Mouse (Mus musculus) activated CD4-positive, CD25-positive, alpha-beta regulatory T cell, adult 4 months (primary cell): ENCODE measurements at regions not wholly inside any gene's neighbourhood (a gene's known extent, or its start where the extent isn't known, plus 50 kb on each side); places are given as distances from the start of the nearest gene placed in this dataset.

Experiments used
- ATAC-seq: one replicate; pipeline ENCODE4 v1.8.0; 2017

DNA sequence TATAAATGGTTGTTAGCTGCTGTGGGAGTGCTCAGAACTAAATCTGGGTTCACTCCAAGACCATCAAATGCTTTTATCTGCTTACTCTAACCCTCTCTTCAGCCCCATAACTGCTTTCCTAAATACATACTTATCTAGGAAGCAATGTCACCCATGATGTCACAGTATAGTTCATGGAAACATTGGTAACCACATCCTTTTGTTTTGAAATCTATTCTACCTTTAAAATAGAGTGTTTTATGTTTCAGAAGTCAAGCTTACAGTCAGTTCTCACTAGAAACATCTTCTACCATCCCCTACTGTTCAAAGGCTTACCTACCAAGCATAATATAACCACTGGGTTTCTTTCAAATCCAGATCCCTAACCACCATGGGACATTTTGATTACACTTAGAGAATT lies 436.4 kb upstream of the Intu start:
- peak; percentile 49 for ATAC-seq

- ATAC-seq: no peak
Observed at GRCm38 (mm10) chr3:40102698-40103097, 428.4 kb upstream of the Intu start.

GRCm38 (mm10) chr3:40114811-40115210 lies 416.3 kb upstream of the Intu start:
- ATAC-seq: no peak

DNA sequence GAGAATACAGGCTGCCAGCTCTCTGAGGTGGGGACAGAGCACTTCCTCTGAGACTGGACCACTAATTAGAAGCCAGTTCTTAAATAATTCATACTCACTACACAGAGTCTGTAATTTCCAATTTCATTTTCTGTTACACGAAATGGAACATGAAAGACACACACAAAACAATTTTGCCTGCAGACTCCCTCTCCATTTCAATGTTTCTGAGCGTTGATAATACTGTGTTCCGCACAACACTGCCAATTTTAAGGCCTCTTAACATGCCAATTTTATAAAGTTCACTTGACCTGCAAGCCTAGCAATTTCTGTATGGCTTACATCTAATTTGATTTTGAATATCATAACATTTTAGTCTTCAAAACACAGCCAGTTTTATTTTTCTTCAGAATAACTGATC lies 412.5 kb upstream of the Intu start:
- no peak for ATAC-seq

- no peak for ATAC-seq
Observed at GRCm38 (mm10) chr3:40119462-40119861, 411.6 kb upstream of the Intu start.

- no peak for ATAC-seq
Observed at GRCm38 (mm10) chr3:40120298-40120875, 410.7 kb upstream of the Intu start.

DNA sequence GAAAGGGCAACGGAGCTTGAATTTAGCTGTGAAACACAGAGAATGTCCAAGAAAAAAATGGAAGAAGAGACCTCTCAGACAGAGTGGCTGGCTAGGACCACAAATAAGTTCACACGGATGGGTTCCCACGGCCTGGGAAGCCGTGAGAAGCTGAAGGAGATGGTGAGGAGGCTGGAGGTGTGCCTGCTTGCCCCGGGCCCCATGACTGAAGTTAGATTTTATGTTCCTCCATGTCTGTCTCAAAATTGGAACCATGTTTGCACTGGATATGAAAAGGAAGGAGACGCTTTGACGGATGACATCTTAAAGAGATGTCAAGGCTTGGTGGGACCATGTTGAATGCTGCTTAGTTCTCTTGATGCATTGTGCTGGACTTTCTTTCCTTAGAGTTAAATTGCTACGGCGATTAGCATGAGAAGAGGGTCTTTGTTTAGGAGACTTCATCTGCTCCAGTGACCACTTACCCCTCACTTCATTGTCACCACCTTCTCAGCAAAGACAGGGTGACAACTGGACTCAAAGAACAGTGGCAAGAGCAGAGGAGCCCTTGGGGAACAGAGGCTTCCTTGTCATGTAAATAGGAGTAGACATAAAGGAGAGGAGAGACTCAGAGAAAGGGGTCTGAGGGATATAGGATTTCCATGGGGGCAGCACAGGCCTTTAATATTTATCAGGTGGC lies 407.4 kb upstream of the Intu start:
- no peak for ATAC-seq

GRCm38 (mm10) chr3:40126903-40127302 lies 404.2 kb upstream of the Intu start:
- ATAC-seq: no peak

DNA sequence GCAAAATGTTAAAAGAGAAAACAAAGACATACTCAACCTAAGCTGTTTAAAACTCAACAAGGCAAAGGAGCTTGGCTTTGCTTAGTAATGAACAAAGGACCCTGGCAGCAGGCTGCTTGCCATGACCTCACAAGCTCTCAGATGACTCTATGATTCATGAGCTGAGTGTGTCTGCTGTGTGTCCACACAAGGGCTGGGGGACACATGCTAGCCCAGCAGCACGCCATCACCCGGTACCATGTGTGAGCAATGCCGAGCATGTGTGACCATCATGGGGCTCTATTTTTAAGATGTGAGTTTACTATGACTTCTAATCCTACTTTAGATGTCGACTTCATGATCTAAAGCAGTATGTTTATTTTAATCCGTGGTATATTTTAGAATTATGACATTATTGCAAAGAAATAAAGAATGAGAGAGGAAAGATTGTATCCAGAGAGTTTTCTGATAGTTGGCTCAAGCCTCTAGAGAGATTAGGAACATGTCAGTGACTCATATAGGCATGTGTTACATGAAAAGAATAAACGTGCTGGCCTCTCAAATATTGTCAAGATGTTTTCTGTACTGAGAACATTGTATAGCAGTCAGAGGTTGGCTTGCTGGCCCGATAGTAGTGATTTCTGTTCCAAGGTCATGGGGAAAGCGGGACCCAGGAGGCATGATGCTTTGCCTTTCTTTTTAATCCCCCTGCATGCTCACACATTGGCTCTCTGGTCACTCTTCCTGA lies 400.1 kb upstream of the Intu start:
- ATAC-seq: no peak

DNA sequence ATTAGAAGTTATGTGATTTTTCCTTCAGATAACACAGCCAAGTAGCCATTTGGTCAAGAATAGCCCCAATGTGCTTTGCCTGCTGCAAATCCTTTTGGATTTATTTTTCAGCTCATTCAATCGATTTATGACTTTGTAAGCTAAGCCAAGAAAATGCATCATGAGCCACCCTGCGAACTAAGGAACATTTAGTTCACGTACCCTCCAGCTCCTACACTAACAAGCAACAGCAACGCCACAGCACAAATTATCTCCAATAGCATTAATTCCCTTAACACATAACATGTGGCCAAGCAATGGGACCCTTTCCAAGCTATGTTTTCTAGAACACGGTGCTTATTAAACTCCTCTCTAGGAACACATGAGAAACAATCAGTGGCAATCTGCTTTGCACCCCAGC lies 392.4 kb upstream of the Intu start:
- ATAC-seq: no peak

GRCm38 (mm10) chr3:40142229-40142628 lies 388.9 kb upstream of the Intu start:
- no peak for ATAC-seq

DNA sequence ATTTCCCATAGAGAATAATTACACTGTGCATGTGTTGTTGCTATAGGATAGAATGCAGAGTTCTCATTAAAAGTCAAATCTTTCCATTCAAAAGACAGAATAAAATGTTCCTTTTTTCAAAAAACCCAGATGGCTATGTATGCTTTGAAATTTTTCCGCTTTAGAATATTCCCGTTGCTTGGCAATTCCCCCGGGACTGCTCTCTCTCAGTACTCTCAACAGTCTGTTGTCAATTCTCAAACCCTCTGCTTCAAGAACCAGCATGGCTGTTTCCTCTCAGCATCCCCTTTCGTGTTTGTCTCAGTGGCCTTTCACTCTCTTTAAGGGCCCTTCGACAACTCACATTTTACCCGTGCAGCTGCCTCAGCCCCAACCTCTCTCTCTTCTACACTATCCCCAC lies 372.5 kb upstream of the Intu start:
- ATAC-seq: no peak

DNA sequence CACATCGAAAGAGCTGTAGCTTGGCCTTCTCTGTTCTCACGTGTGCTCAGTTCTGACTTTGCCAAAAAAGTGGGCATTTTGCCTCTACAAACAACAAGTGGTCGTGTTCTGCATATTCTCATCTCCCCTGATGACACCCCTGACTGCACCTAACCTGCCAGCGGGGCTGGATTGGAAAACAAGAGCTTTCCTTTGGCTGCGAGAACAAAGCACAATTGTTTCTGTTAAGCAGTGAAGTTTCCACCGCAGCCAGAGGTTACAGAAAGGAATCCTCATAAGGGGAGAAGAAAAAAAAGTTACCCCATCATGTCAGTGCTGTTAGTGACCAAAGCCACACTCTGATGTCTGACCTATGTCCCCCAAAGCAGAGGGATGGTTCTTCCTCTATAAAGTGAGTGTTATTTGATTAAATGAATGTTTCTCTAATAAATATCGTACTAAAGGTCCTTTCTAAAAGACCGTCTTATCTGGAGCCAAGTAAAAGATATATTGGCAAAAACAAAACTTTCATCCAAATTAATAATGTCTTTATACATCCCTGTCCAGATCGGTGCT lies 371.4 kb upstream of the Intu start:
- ATAC-seq: no peak

DNA sequence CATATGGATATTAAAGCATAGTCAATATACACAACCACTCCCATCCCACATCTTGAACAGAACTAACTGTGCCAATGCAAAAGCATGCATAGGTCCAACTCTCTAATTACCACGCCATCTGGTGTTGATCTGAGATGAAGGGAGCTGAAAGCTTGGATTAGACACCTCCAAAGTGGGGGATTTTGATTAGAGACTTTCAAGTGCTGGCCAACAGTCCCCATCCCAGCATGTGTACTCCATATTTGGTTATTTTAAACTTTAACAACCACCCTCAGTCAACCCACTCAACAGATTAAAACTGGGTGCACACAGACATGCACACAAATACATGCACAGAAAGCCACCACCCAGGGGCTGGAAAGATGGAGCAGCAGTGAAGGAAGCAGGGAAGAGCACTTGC lies 366.9 kb upstream of the Intu start:
- no peak for ATAC-seq

DNA sequence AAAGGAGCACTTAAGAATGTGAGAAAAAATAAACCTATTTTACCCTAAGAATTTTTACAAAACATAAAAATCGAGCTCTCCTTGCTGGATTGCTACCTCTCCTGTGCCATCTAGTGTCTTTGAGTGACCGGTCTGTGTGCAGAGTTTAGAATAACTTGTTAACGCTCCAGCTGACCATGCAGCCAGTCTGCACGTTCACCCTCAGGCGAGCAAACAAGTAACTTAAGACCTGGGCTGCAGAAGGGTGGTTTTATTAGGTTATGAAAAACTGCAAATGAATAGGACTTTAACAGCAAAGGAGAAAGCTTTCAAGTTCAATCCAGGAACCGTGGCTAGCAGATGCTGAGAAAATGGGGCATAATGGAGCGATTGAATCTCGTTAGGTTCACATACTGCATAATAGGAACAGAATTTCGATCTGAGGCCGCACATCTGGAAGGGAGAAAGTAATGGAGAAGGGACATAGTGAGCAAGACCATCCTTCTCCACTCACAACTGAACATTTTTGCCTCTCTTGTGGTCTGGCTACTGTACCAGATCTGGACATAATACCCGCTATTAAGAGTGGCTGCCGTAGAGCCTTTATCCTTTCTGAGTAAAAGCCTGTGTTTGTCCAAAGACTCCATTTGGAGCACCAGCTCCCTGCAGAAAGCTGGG lies 363.0 kb upstream of the Intu start:
- ATAC-seq: no peak

DNA sequence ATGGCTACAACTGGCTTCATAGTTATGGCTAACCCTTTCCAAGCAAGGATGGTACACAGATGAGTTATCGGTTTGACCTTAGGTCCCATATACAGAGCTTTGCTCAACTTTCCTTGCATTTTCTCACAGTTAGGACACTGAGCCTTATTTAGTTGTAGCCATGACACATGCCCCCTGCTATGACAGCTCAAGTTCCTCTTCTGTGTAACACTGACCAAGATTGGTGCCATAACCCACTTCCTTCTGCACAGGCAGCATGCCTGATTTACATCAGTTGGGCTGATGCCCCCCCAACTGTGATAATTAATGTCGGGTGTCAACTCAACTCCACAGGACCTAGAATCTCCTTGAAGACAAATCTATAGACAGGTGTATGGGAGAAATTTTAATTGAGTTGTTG lies 361.5 kb upstream of the Intu start:
- no peak for ATAC-seq

DNA sequence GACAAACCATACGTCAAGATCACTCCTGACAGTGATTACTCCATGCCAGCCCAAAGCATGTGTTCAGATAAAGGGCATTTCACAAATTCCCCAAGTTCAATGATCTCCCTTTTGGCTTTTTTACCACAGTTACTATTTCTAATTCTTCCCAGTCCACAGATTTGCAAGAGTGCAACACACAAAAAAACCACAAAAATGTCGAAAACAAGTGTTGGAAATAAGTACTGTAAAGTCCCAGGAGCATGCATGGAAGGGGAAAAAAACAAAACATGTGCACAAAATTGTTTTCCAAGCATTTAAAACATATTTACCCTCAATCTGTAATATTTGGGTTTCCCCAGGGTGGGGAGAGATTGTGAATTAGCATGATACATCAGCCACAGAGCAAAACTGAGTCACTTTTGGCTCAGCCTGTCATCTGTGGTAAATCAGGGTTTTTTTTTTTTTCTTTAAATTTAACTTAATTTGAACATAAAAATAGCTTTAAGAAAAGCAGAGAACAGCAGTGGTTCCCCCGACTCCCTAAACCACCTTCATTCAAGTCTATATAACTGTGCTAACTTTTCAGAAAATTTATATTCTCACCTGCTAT lies 351.3 kb upstream of the Intu start:
- ATAC-seq: no peak

DNA sequence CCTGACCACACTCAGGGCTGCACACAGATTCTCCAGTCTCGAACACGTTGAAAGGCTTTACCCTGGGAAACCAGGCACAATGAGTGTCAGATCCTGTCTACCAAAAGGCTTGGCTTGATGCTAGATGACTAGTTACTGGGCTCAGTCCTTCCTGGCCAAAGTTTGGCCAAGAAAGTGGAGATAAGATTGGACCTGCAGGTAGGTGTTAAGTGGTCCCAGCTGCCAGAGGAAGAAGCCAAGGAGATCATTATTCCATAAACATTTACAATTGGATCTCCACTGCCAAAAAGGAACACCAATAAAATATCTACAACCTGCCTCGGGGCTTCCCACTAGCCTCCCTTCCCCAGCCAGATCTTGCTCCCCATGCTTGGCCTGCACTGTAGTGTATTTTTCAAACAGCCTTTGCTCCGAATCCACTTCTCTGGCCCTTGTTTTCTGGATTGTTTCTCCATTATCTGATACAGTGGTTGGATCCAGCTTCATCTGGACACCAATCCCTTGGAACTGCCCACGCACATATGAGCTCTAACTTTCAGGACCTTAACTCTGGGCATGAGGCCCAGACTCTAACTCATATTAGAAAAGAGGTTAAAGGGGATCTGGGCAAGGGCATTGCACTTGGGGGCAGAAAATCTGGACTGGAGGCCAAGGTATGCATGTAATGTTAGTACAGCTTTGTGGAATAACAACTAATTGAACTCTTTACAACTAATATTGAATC lies 345.3 kb upstream of the Intu start:
- ATAC-seq: no peak

DNA sequence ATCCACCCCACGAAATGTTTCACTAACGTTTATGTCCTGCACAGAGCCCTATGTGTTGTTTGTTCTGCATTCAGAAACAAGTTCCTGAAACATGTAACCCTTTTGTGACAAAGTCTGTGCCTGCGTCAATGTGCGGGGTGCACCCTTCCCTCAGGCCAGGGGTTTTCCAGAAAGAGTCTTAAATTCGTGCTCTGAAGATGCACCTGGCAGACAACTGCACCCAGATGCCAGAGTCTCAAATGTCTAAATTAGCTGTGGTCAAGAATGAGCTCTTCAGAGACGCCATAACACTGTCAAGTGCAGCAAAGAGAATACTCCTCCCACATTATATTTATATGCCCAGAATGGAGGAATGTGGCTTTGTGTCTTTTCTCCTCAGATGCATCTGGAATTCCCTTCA lies 341.6 kb upstream of the Intu start:
- no peak for ATAC-seq

DNA sequence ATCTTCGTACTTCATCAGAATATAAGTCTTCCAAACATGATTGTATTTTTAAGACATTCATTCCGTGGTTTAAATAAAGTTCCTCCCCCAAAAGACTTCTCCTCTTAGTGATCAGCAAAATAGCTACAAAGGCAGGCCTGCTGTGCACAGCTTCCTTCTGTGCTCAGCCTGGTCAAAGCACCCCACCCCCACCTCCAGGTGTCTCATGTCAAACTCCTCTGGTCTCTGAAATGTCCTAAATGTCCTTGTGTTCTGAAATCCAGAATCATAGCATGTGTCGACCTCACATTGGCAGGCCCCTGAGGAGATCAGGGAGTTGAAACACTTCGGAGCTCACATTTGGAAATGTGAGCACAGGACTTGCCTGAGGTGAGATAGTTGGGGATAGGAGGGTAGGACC lies 341.1 kb upstream of the Intu start:
- ATAC-seq: no peak

DNA sequence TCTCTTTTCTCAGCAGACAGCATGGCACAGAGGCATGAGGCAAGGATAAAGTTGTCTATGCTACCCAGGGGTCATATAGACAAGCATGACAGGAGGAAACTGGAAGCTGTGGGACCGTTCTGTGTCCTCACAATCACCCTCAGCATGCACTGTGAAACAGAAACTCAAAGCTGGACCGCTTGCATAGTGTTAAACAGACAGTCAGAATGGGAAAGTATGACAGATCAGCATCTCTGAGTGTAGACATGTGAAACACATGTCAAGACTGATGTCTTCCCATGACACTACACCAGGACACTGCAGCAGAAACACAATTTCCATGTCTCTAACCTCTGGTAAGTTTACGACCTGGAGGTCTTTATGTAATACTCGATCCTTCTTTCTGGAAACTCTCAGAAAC lies 330.9 kb upstream of the Intu start:
- ATAC-seq: no peak

DNA sequence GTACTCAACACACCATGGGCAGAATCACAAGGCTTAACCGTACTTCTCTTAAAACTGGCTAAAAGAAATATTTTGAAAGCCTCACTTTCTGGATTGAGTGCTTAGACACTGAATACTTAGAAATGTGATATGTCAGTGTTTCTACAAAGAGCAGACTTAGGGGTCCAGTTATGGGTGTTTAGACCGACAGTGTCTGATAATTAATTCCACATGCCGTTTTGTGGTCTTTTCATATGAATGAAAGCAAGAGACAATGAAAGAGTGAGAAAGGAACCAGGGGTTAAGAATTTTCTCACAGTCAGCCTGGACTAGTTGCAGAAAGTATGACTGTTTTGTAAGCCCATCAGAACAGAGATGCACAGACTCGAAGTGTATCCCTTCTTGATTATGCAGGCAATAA lies 324.8 kb upstream of the Intu start:
- no peak for ATAC-seq
